13 mouse cellular contexts compared by ENCODE assay signal in the genomic region with DNA sequence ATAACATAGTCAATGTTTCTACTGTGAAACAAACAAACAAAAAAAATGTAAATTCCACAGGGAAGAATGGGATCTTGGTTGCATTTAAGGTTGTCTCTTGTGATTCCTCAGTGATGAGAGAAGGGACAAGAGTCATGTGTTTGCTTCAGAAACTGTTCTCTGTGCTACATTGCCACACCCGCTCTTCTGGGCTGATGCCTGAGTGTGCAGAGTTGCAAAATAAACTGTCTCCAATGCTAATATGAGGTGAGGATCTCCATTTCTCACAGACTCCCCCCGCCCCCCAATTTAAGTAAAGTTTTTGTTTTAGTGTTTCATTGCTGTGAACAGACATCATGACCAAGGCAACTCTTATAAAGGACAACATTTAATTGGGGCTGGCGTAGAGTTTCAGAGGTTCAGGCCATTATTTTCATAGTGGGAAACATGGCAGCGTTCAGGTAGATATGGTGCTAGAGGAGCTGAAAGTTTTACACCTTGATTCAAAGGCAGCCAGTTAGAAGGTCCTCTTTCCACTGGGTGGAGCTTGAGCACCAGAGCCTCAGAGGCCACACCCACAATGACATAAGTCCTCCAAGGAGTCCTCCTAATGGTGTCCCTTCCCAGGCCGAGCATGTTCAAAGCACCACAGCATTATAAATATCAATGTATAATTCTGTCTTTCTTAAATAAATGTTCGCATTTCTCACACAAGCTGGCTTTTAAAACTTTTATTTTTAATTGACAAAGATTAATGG. TPM values are rescaled to one million over a fixed set of nuclear protein-coding genes. Genes with fewer than 3 reads are reported as not detected.
DNase-seq lines count a peak whose midpoint lies in the region; ATAC-seq and TF ChIP-seq lines count a peak whose summit lies in the region.
"Had no signal": no experiment of that assay in that cellular context is flagged by ENCODE, and none has a peak within 500 bp of the region (broad histone marks: within the 10 kb centered on the region; RNA-seq: fewer than 3 reads in every experiment).

No protein-coding gene starts in this region.

- H3K36me3 ChIP-seq in lung, embryonic 14.5 days (ENCODE audit: insufficient read depth) = peaks cover 31% of the 10 kb centered on the region

- no peaks in the 10 kb centered on the region for H3K27me3 ChIP-seq in lung, embryonic 14.5 days (ENCODE audit: insufficient read depth, low read length)
- H3K27me3 ChIP-seq: heart, embryonic 13.5 days had no signal

- H3K4me3 ChIP-seq in lung, embryonic 14.5 days (ENCODE audit: low read depth, low read length) = no peak overlapping the region
- H3K4me3 ChIP-seq: heart, embryonic 13.5 days had no signal

- DNase-seq in lung, embryonic 14.5 days = peak; percentile 61
- no peak for DNase-seq in lung, adult 18-20 months
- DNase-seq in MN1 (ENCODE audit: low spot score) = peak; percentile 46
- no peak for DNase-seq in thymus, postnatal 25 days
- no peak for DNase-seq in left cerebral cortex, postnatal 25 days (ENCODE audit: low spot score in 2 of 2)
- DNase-seq in kidney, postnatal 25 days = no peak
- DNase-seq: cerebellum, adult 11 months; kidney, adult 18-20 months; layer of hippocampus, postnatal 36 days had no signal

- ATAC-seq in lung, embryonic 14.5 days (ENCODE audit: insufficient read depth) = peak; percentile 35; the same call in 1 of the 2 replicates
- peak; percentile 69 for ATAC-seq in granulocyte monocyte progenitor cell, adult 5-6 weeks (replicated peaks; ENCODE audit: poor library complexity, severe bottlenecking)
- peak; percentile 67 for ATAC-seq in megakaryocyte, adult 5-6 weeks (ENCODE audit: poor library complexity, severe bottlenecking)
- ATAC-seq: activated CD4-positive, CD25-positive, alpha-beta regulatory T cell, adult 4 months had no signal

- no peak overlapping the region for H3K4me2 ChIP-seq in lung, embryonic 14.5 days
- H3K4me2 ChIP-seq: heart, embryonic 13.5 days had no signal

- H3K27ac ChIP-seq in lung, embryonic 14.5 days (ENCODE audit: low read depth) = no peak overlapping the region
- H3K27ac ChIP-seq: heart, embryonic 13.5 days had no signal

- no peak overlapping the region for H3K9ac ChIP-seq in lung, embryonic 14.5 days
- H3K9ac ChIP-seq: heart, embryonic 13.5 days had no signal

- WGBS in lung, embryonic 14.5 days = 72% methylated on average over 6 of the region's 6 CpGs

- H3K4me1 ChIP-seq in lung, embryonic 14.5 days (ENCODE audit: insufficient read depth) = no peaks in the 10 kb centered on the region

- intact Hi-C loops in left cerebral cortex, postnatal 25 days (cut with DNase I) = loop anchor here (10.0 kb wide), 1 partner anchor 1076 kb away; no protein-coding TSS in a partner anchor

- H3K9me3 ChIP-seq in lung, embryonic 14.5 days (ENCODE audit: low read depth, low read length) = no peaks in the 10 kb centered on the region
- H3K9me3 ChIP-seq: heart, embryonic 13.5 days had no signal

- TF ChIP-seq CTCF in lung, embryonic 14.5 days (IDR thresholded peaks at IDR 0.05; ENCODE audit: low read depth) = no peak

RNA-seq across cellular contexts. Expression of gene Rps12, which starts 6.4 kb away (rescaled TPM):
- 235 and 246 TPM in 2 replicates for polyA plus RNA-seq in lung, embryonic 14.5 days (2014; fragmentation: Nextera tagmentation; extraction: Ambion mirVana)
- 9,329 and 9,382 TPM in 2 replicates for total RNA-seq in granulocyte monocyte progenitor cell, adult 5-6 weeks (2014; fragmentation: Nextera tagmentation)
- total RNA-seq in granulocyte monocyte progenitor cell, adult 5-6 weeks (2017) = 1,810 and 2,372 TPM in 2 replicates
- total RNA-seq in megakaryocyte, adult 5-6 weeks (2015) = 3,100 and 3,214 TPM in 2 replicates
- 812 and 986 TPM in 2 replicates for total RNA-seq in megakaryocyte, adult 5-6 weeks (2017)
- total RNA-seq in left cerebral cortex, postnatal 25 days (2021) = 100 to 1,000 TPM; 181 to 221 TPM

RNA-seq across cellular contexts. Expression of gene Slc18b1, which starts 16.1 kb away (rescaled TPM):
- 21.7 and 22.9 TPM in 2 replicates for polyA plus RNA-seq in lung, embryonic 14.5 days (2014; fragmentation: Nextera tagmentation; extraction: Ambion mirVana)
- total RNA-seq in granulocyte monocyte progenitor cell, adult 5-6 weeks (2014; fragmentation: Nextera tagmentation) = 2.8 TPM in 1 of 2 replicates, not detected in the other
- total RNA-seq in granulocyte monocyte progenitor cell, adult 5-6 weeks (2017) = not detected in 2 replicates
- 0.18 and 0.34 TPM in 2 replicates for total RNA-seq in megakaryocyte, adult 5-6 weeks (2015)
- total RNA-seq in megakaryocyte, adult 5-6 weeks (2017) = 0.37 TPM in 1 of 2 replicates, not detected in the other
- 10 to 100 TPM; 24.1 to 24.7 TPM for total RNA-seq in left cerebral cortex, postnatal 25 days (2021)

Comparison
In these comparisons a context has a peak if more than half of its experiments do, and no peak if none do; other contexts are left out.
1. DNase-seq: peak in lung, embryonic 14.5 days (single experiment) and MN1 (single experiment); none in lung, adult 18-20 months (0 of 2), thymus, postnatal 25 days (single experiment), left cerebral cortex, postnatal 25 days (0 of 2) and kidney, postnatal 25 days (0 of 2).
2. RNA of gene Slc18b1, which starts 16.1 kb away (total RNA-seq): 24.1 to 24.7 TPM in left cerebral cortex, postnatal 25 days; 2.8 TPM in granulocyte monocyte progenitor cell, adult 5-6 weeks and 0.18 to 0.37 TPM in megakaryocyte, adult 5-6 weeks; every median in the first group is over 4 times any median in the second.
3. Peak in every context shown above with its lines, with median percentiles within 50 percentile points of each other: ATAC-seq.